Mouse (Mus musculus) lung, adult 2 months (tissue): Measurements from ENCODE around the gene Zfp985. TPM values are rescaled to one million over a fixed set of nuclear protein-coding genes. Genes with fewer than 3 reads are reported as not detected.
"Not testable (repeated sequence)": the region's sequence is repeated elsewhere in the genome, so short reads cannot be mapped to it uniquely, and the experiment has no call there.

Source experiments
- DNase-seq: peaks from one replicate; pipeline ENCODE4 v3.0.0; 2022
- H3K4me1 ChIP-seq: fragments of 200-500 bp; 2 replicates; pipeline ENCODE4 v1.6.1; 2011; ENCODE audit warnings: low read length; ENCODE audit not compliant: control insufficient read depth, insufficient read depth
- H3K4me3 ChIP-seq: fragments of 200-500 bp; replicated peaks from 2 replicates; pipeline ENCODE3; 2011; ENCODE audit warnings: low read depth, mild to moderate bottlenecking, control low read depth, low read length; ENCODE audit errors: extremely low read depth
- CTCF ChIP-seq: fragments of 200-500 bp; IDR thresholded peaks from 2 replicates; pipeline ENCODE4 v1.5.1; 2011; ENCODE audit warnings: mild to moderate bottlenecking, low read length, control low read depth; ENCODE audit not compliant: insufficient read depth
- POLR2A ChIP-seq: fragments of 200-500 bp; IDR thresholded peaks from 2 replicates; pipeline ENCODE4 v1.6.1; 2011; ENCODE audit warnings: low read depth, mild to moderate bottlenecking, control low read depth, low read length, borderline replicate concordance; ENCODE audit errors: extremely low read depth
- WGBS: fragments of 180-500 bp; shearing (Covaris S2); methylation state at CpG from one replicate; pipeline ENCODE4 v1.1.7; 2018; 5-methylcytosine and 5-hydroxymethylcytosine counted together
- polyA plus RNA-seq: library from polyadenylated mRNA; depleted of rRNA; stranded (reverse); fragments of >200 nt; gene quantifications from 2 replicates; pipeline ENCODE4 v1.2.3, GENCODE M21; 2012; rRNA removed

The Zfp985 gene
- not detected in 2 replicates for polyA plus RNA-seq

DNA sequence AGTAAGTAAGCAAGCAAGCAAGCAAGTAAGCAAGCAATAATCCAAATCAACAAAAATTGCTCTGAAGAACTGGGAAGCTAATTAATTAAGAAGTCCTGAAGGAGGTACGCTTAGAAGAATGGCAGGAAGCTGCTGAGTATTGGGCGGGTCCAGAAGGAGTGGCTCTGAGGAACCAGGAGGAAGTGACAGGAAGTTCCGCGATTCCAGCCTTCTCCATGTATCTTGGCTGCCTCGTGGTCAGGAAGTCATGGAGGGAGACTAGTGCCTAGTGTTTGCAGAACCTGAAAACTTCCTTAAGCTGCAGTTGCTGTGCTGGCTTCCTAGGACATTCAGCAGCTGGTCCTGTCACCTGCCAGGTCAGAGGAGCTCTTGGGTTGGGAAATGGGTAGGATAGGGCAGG, at the start of gene Zfp985:
Gene Zfp985 (plus strand): TSS at position 207 of the 400 bp plus-strand sequence.
- H3K4me3 ChIP-seq, DNase-seq, H3K4me1 ChIP-seq: not testable (repeated sequence)
- WGBS, result 54% methylated on average over 5 of the region's 5 CpGs

- Histone ChIP-seq H3K4me3 (no peak overlapping the region), H3K4me1 (no peaks in the 10 kb centered on the region)
- WGBS, result 72% methylated on average over 2 of the region's 2 CpGs
- no peak for TF ChIP-seq POLR2A
- TF ChIP-seq CTCF, result no peak
- no peak for DNase-seq
Measured at GRCm38 (mm10) chr4:147509174-147509573, 43.9 kb upstream of the Zfp985 start.

GRCm38 (mm10) chr4:147518981-147519380, 34.1 kb upstream of the Zfp985 start:
- 62% methylated on average over 2 of the region's 2 CpGs for WGBS
- no peaks in the 10 kb centered on the region for H3K4me1 ChIP-seq
- no peak for DNase-seq

DNA sequence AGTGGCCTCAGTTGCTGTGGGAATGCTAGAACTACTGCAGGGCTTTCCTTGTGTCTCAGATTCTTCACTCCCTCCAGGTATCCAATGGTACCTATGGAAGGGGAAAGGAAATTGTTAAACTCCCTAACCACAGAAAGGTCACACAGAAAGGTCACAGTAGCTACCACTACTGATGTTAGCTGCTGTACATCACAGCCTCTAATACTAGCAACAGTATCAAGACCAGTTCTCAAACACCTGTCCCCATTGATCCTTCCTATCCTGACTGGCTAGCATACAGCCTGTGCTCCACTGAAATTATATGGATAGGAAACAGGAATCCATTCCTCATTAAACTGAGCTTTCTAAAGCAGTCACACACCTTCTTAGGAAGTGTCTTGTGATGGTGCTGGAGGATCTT, 33.0 kb upstream of the Zfp985 start:
- no peak for TF ChIP-seq CTCF
- Histone ChIP-seq H3K4me1 (no peaks in the 10 kb centered on the region), H3K4me3 (no peak overlapping the region)
- DNase-seq, result no peak

More at GRCm38 (mm10) chr4:147518981-147519380, 34.1 kb upstream of the Zfp985 start:
- TF ChIP-seq CTCF (no peak), POLR2A (no peak)
- H3K4me3 ChIP-seq, result no peak overlapping the region

- no peak overlapping the region for H3K4me3 ChIP-seq
- 76% methylated on average over 1 of the region's 1 CpGs for WGBS
- H3K4me1 ChIP-seq, result no peaks in the 10 kb centered on the region
- no peak for DNase-seq
- TF ChIP-seq CTCF, result no peak
- TF ChIP-seq POLR2A, result no peak
Measured at GRCm38 (mm10) chr4:147525125-147525524, 28.0 kb upstream of the Zfp985 start.

GRCm38 (mm10) chr4:147530366-147530765, 22.7 kb upstream of the Zfp985 start:
- DNase-seq, result no peak
- TF ChIP-seq CTCF (no peak), POLR2A (no peak)
- Histone ChIP-seq H3K4me1 (no peaks in the 10 kb centered on the region), H3K4me3 (no peak overlapping the region)
- 80% methylated on average over 1 of the region's 1 CpGs for WGBS

DNA sequence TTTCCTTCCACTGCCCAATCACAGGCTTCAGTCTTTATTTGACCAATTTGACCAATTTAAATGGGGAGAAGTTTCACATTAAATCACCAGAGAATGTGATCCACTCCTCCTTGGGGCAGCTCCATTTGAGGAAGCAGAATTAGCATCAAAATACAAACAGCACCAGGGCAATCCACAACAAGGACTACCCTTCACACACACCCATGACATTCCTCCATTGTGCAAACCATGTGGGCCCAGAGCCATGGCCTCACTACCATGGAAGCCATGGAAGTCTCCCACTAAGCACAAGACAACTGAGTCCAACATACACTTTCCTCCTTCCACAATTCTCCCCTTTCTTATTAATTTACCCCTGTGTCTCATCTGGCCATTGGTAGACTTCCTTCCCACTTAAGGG, 17.2 kb upstream of the Zfp985 start:
- H3K4me3 ChIP-seq, DNase-seq, H3K4me1 ChIP-seq: not testable (repeated sequence)

DNA sequence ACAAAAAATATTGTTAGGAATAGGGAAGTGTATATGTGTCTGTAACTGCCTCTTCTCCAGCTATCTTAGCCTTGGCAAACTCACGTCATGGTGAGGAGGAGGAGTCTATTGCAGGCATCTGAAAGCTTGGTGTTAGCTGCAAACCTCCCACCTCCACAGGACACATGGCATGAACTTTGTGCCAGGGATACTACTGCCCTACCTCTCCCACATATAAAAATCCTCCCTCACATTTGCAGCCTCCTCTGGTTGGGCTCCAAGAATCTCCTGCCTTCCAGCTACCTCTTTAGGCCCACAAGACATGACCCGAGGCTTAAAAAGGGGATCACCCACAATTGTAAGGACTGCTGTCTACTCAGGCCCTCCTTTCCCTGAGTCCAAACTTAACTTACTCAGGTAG, 15.4 kb upstream of the Zfp985 start:
- Histone ChIP-seq H3K4me1 (no peaks in the 10 kb centered on the region), H3K4me3 (no peak overlapping the region)
- DNase-seq, result no peak
- WGBS, result 79% methylated on average over 2 of the region's 2 CpGs
- TF ChIP-seq CTCF, result no peak
- no peak for TF ChIP-seq POLR2A

DNA sequence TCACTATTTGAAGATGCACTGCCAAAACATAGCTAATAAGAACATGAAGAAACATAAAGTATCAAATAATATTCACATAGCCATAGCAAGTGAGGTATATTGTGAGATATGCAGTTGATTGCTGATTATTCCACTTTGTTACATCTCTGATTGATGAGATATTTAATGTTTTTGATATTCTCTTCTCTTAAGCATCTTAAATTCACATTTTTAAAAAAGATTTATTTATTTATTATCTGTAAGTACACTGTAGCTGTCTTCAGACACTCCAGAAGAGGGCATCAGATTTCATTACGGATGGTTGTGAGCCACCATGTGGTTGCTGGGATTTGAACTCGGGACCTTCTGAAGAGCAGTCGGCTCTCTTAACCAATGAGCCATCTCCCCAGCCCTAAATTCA, 13.2 kb upstream of the Zfp985 start, which contains the start of gene Gm16503:
Gene Gm16503 (plus strand): TSS at position 301 of the 400 bp plus-strand sequence.
- H3K4me3 ChIP-seq, DNase-seq, H3K4me1 ChIP-seq: not testable (repeated sequence)
- 83% methylated on average over 3 of the region's 3 CpGs for WGBS

DNA sequence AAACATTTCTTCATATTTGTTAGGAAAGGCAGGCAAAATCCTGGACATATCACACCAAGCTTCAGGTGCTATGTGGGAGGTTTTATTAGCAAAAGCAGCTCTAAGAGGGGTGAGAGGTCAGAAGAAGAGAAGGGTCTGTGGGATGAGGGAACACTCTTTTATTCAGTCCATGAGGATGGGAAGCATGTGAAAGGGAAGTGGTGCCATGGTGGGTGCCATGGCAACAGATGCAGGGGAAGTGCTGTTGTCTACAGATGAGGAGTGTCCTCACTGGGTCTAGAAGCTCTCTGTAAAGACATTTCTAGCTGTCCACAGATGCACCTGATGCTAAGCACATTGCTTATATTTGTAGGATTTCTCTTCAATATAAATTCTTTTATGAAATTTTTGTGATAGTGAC, 12.0 kb upstream of the Zfp985 start:
- no peaks in the 10 kb centered on the region for H3K4me1 ChIP-seq
- no peak for DNase-seq
- H3K4me3 ChIP-seq, result no peak overlapping the region
- TF ChIP-seq CTCF (no peak), POLR2A (no peak)

DNA sequence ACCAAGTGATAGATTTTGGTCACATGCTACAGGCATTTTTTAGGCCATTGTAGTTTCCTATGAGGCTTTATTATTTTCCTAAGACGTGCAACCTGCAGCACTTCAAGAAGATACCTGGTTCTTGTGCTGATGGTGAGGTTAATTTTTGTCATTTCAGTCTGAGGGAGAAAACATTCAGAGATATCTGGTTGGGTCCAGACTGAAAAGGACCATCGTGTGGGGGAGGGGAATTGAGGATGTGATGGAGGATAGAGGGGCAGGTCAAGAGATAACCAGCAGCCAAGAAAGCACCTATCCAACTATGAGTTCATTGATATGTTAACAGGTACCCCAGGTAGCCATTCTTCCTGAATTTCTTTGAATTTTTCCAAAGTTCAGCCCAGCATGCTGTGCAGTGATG, 1.3 kb downstream of the Zfp985 start:
- H3K4me1 ChIP-seq, DNase-seq, H3K4me3 ChIP-seq: not testable (repeated sequence)
- WGBS, result 64% methylated on average over 2 of the region's 2 CpGs

GRCm38 (mm10) chr4:147556921-147557320, 3.8 kb downstream of the Zfp985 start:
- H3K4me1 ChIP-seq, DNase-seq, H3K4me3 ChIP-seq: not testable (repeated sequence)
- WGBS, result 30% methylated on average over 1 of the region's 1 CpGs

DNA sequence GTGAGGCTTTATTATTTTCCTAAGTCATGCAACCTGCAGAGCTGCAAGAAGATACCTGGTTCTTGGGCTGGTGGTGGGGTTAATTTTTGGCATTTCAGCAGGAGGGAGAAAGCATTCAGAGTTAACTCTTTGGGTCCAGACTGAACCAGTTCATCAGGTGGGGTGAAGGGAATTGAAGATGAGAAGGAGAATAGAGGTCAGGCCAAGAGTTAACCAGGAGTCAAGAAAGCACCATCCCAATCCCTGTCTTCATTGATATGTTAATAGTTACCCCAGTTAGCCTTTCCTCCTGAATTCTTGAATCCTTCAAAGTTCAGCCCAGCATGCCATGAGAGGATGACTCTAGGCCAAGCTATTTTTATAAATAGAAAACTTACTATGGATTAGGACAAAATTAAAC, 4.9 kb downstream of the Zfp985 start:
- not testable (repeated sequence) for DNase-seq, H3K4me1 ChIP-seq, H3K4me3 ChIP-seq

- not testable (repeated sequence) for DNase-seq, H3K4me1 ChIP-seq, H3K4me3 ChIP-seq
- 25% methylated on average over 1 of the region's 1 CpGs for WGBS
Measured at GRCm38 (mm10) chr4:147559096-147559495, 6.0 kb downstream of the Zfp985 start.
